Mouse (Mus musculus) heart, embryonic 15.5 days (tissue): ENCODE measurements around the gene Onecut1. TPM values are rescaled to one million over a fixed set of nuclear protein-coding genes. Genes with fewer than 3 reads are reported as not detected.
A peak's percentile ranks its signal among the peaks of the same experiment; 100 is the strongest.

ENCODE experiments used
- ATAC-seq: fragments of 200-750 bp; cut with Nextera tagmentation; replicated peaks from 2 replicates; pipeline ENCODE4 v1.8.0; 2017; ENCODE audit warnings: low read depth, moderate TSS enrichment; ENCODE audit not compliant: insufficient number of reproducible peaks, insufficient read depth, low FRiP score
- H3K27ac ChIP-seq: fragments of 300-500 bp; sonication (generic); 2 replicates; pipeline ENCODE4 v1.5.1; 2015; ENCODE audit warnings: mild to moderate bottlenecking, inconsistent platforms
- H3K27me3 ChIP-seq: fragments of 300-500 bp; sonication (generic); 2 replicates; pipeline ENCODE4 v1.6.1; 2015; ENCODE audit warnings: inconsistent platforms
- H3K36me3 ChIP-seq: fragments of 300-500 bp; sonication (generic); 2 replicates; pipeline ENCODE4 v1.6.1; 2015; ENCODE audit warnings: mild to moderate bottlenecking, inconsistent platforms
- H3K4me1 ChIP-seq: fragments of 300-500 bp; sonication (generic); replicated peaks from 2 replicates; pipeline ENCODE4 v1.6.1; 2015; ENCODE audit warnings: inconsistent platforms
- H3K4me2 ChIP-seq: fragments of 300-500 bp; sonication (generic); 2 replicates; pipeline ENCODE4 v1.6.1; 2015; ENCODE audit warnings: inconsistent platforms, mild to moderate bottlenecking, moderate library complexity
- H3K4me3 ChIP-seq: fragments of 300-500 bp; sonication (generic); 2 replicates; pipeline ENCODE4 v1.5.1; 2015; ENCODE audit warnings: mild to moderate bottlenecking, inconsistent platforms
- H3K9ac ChIP-seq: fragments of 300-500 bp; sonication (generic); 2 replicates; pipeline ENCODE4 v1.6.1; 2015; ENCODE audit warnings: mild to moderate bottlenecking, inconsistent platforms
- H3K9me3 ChIP-seq: fragments of 300-500 bp; sonication (generic); replicated peaks from 2 replicates; pipeline ENCODE4 v1.6.1; 2016; ENCODE audit warnings: inconsistent platforms
- WGBS: fragments of 180-500 bp; shearing (Covaris S2); methylation state at CpG from one replicate; pipeline ENCODE4 v1.1.7; 2015; ENCODE audit warnings: mixed read lengths; 5-methylcytosine and 5-hydroxymethylcytosine counted together
- polyA plus RNA-seq: library from polyadenylated mRNA; unstranded; fragments of >200 nt; fragmentation: Nextera tagmentation; extraction: Ambion mirVana; gene quantifications from 2 replicates; pipeline ENCODE4 v1.2.1, GENCODE M21; 2015

The Onecut1 gene
- polyA plus RNA-seq, 1 experiment from 2014 or later = not detected

GRCm38 (mm10) chr9:74920450-74920849 is 58.7 kb downstream of the Onecut1 start:
- WGBS = 88% methylated on average over 12 of the region's 12 CpGs
- no peaks in the 10 kb centered on the region for H3K36me3 ChIP-seq
- H3K4me1 ChIP-seq = peaks cover 21% of the 10 kb centered on the region
- H3K4me2 ChIP-seq = no peak overlapping the region
- no peak overlapping the region for H3K4me3 ChIP-seq
- H3K9ac ChIP-seq = no peak overlapping the region
- no peak overlapping the region for H3K27ac ChIP-seq
- no peaks in the 10 kb centered on the region for H3K27me3 ChIP-seq
- ATAC-seq = no peak
- H3K9me3 ChIP-seq = no peaks in the 10 kb centered on the region

GRCm38 (mm10) chr9:74921422-74921821 is 59.7 kb downstream of the Onecut1 start:
- H3K27me3 ChIP-seq = no peaks in the 10 kb centered on the region
- no peak for ATAC-seq
- no peak overlapping the region for H3K4me2 ChIP-seq
- no peak overlapping the region for H3K27ac ChIP-seq
- H3K9ac ChIP-seq = no peak overlapping the region
- H3K4me1 ChIP-seq = peaks cover 21% of the 10 kb centered on the region
- H3K9me3 ChIP-seq = no peaks in the 10 kb centered on the region
- H3K36me3 ChIP-seq = no peaks in the 10 kb centered on the region
- WGBS = 23% methylated on average over 1 of the region's 1 CpGs
- no peak overlapping the region for H3K4me3 ChIP-seq

GRCm38 (mm10) chr9:74922884-74923283 is 61.2 kb downstream of the Onecut1 start:
- no peaks in the 10 kb centered on the region for H3K27me3 ChIP-seq
- 52% methylated on average over 3 of the region's 3 CpGs for WGBS
- no peak for ATAC-seq
- H3K27ac ChIP-seq = no peak overlapping the region
- no peak overlapping the region for H3K4me3 ChIP-seq
- no peaks in the 10 kb centered on the region for H3K9me3 ChIP-seq
- no peak overlapping the region for H3K9ac ChIP-seq
- H3K4me2 ChIP-seq = no peak overlapping the region
- peaks cover 21% of the 10 kb centered on the region for H3K4me1 ChIP-seq
- no peaks in the 10 kb centered on the region for H3K36me3 ChIP-seq

GRCm38 (mm10) chr9:74923291-74923977 is 61.7 kb downstream of the Onecut1 start:
- WGBS = 77% methylated on average over 6 of the region's 6 CpGs
- Histone ChIP-seq H3K27ac (peak overlapping the region; percentile 46), H3K36me3 (no peaks in the 10 kb centered on the region), H3K4me2 (no peak overlapping the region), H3K4me3 (no peak overlapping the region), H3K27me3 (no peaks in the 10 kb centered on the region), H3K9ac (no peak overlapping the region), H3K4me1 (peaks cover 21% of the 10 kb centered on the region), H3K9me3 (no peaks in the 10 kb centered on the region)
- ATAC-seq = no peak

- Histone ChIP-seq H3K27ac (no peak overlapping the region), H3K9ac (no peak overlapping the region), H3K9me3 (no peaks in the 10 kb centered on the region), H3K4me3 (no peak overlapping the region), H3K4me1 (peaks cover 21% of the 10 kb centered on the region), H3K36me3 (no peaks in the 10 kb centered on the region), H3K27me3 (no peaks in the 10 kb centered on the region), H3K4me2 (no peak overlapping the region)
- WGBS = 83% methylated on average over 10 of the region's 10 CpGs
- ATAC-seq = no peak
These were observed 63.6 kb downstream of the Onecut1 start for GRCm38 (mm10) chr9:74925220-74925769.

GRCm38 (mm10) chr9:74929981-74930423 is 68.3 kb downstream of the Onecut1 start:
- Histone ChIP-seq H3K4me1 (no peaks in the 10 kb centered on the region), H3K27ac (no peak overlapping the region), H3K36me3 (no peaks in the 10 kb centered on the region), H3K9ac (no peak overlapping the region), H3K9me3 (no peaks in the 10 kb centered on the region), H3K4me2 (no peak overlapping the region), H3K4me3 (no peak overlapping the region), H3K27me3 (no peaks in the 10 kb centered on the region)
- WGBS = 84% methylated on average over 4 of the region's 4 CpGs
- ATAC-seq = no peak

- Histone ChIP-seq H3K4me2 (no peak overlapping the region), H3K4me1 (no peaks in the 10 kb centered on the region), H3K27me3 (no peaks in the 10 kb centered on the region), H3K4me3 (no peak overlapping the region), H3K9me3 (no peaks in the 10 kb centered on the region), H3K36me3 (no peaks in the 10 kb centered on the region), H3K27ac (no peak overlapping the region), H3K9ac (no peak overlapping the region)
- no peak for ATAC-seq
- WGBS = 76% methylated on average over 5 of the region's 5 CpGs
These were observed 68.9 kb downstream of the Onecut1 start for GRCm38 (mm10) chr9:74930653-74931052.

GRCm38 (mm10) chr9:74935289-74935688 is 73.6 kb downstream of the Onecut1 start:
- no peak for ATAC-seq

GRCm38 (mm10) chr9:74937761-74938160 is 76.0 kb downstream of the Onecut1 start:
- Histone ChIP-seq H3K4me3 (no peak overlapping the region), H3K27me3 (no peaks in the 10 kb centered on the region), H3K9ac (no peak overlapping the region), H3K36me3 (no peaks in the 10 kb centered on the region), H3K4me1 (no peaks in the 10 kb centered on the region), H3K27ac (no peak overlapping the region), H3K9me3 (no peaks in the 10 kb centered on the region), H3K4me2 (no peak overlapping the region)
- ATAC-seq = no peak
- 84% methylated on average over 3 of the region's 3 CpGs for WGBS

More at GRCm38 (mm10) chr9:74935289-74935688, 73.6 kb downstream of the Onecut1 start:
- no peak overlapping the region for H3K4me3 ChIP-seq
- H3K4me1 ChIP-seq = no peaks in the 10 kb centered on the region
- H3K27me3 ChIP-seq = no peaks in the 10 kb centered on the region
- no peak overlapping the region for H3K27ac ChIP-seq
- no peaks in the 10 kb centered on the region for H3K36me3 ChIP-seq
- WGBS = 71% methylated on average over 3 of the region's 3 CpGs
- H3K9me3 ChIP-seq = no peaks in the 10 kb centered on the region
- no peak overlapping the region for H3K9ac ChIP-seq
- no peak overlapping the region for H3K4me2 ChIP-seq

- Histone ChIP-seq H3K9me3 (no peaks in the 10 kb centered on the region), H3K4me3 (no peak overlapping the region), H3K4me2 (no peak overlapping the region), H3K27ac (no peak overlapping the region), H3K4me1 (no peaks in the 10 kb centered on the region), H3K27me3 (no peaks in the 10 kb centered on the region), H3K9ac (no peak overlapping the region), H3K36me3 (no peaks in the 10 kb centered on the region)
- no peak for ATAC-seq
- 70% methylated on average over 12 of the region's 12 CpGs for WGBS
These were observed 77.2 kb downstream of the Onecut1 start for GRCm38 (mm10) chr9:74938670-74939534.
